Mouse (Mus musculus) hindbrain, embryonic 16.5 days (tissue): Measurements from ENCODE around the gene Smox. TPM values are rescaled to one million over a fixed set of nuclear protein-coding genes. Genes with fewer than 3 reads are reported as not detected.
"Not testable (repeated sequence)": the region's sequence is repeated elsewhere in the genome, so short reads cannot be mapped to it uniquely, and the experiment has no call there.

Experiments
- ATAC-seq: fragments of 200-750 bp; cut with Nextera tagmentation; 2 replicates; pipeline ENCODE4 v1.8.0; 2017; ENCODE audit warnings: moderate TSS enrichment, moderate library complexity
- H3K27ac ChIP-seq: fragments of 300-500 bp; sonication (generic); 2 replicates; pipeline ENCODE4 v1.5.1; 2014; ENCODE audit warnings: low read depth, mild to moderate bottlenecking, control low read depth, low read length, moderate library complexity
- H3K27me3 ChIP-seq: fragments of 300-500 bp; sonication (generic); replicated peaks from 2 replicates; pipeline ENCODE4 v1.6.1; 2014; ENCODE audit warnings: low read length; ENCODE audit not compliant: control insufficient read depth, insufficient read depth
- H3K36me3 ChIP-seq: fragments of 300-500 bp; sonication (generic); 2 replicates; pipeline ENCODE4 v1.6.1; 2014; ENCODE audit warnings: mild to moderate bottlenecking, low read length, moderate library complexity, mixed read lengths; ENCODE audit not compliant: control insufficient read depth, insufficient read depth
- H3K4me1 ChIP-seq: fragments of 300-500 bp; sonication (generic); 2 replicates; pipeline ENCODE4 v1.6.1; 2014; ENCODE audit warnings: low read depth, low read length; ENCODE audit not compliant: control insufficient read depth, insufficient read depth
- H3K4me2 ChIP-seq: fragments of 300-500 bp; sonication (generic); 2 replicates; pipeline ENCODE4 v1.6.1; 2014; ENCODE audit warnings: mild to moderate bottlenecking, low read length, control low read depth, moderate library complexity
- H3K4me3 ChIP-seq: fragments of 300-500 bp; sonication (generic); 2 replicates; pipeline ENCODE4 v1.5.1; 2014; ENCODE audit warnings: mild to moderate bottlenecking, low read length, control low read depth, moderate library complexity
- H3K9ac ChIP-seq: fragments of 300-500 bp; sonication (generic); 2 replicates; pipeline ENCODE4 v1.6.1; 2014; ENCODE audit warnings: low read depth, mild to moderate bottlenecking, control low read depth, low read length, moderate library complexity
- H3K9me3 ChIP-seq: fragments of 300-500 bp; sonication (generic); 2 replicates; pipeline ENCODE4 v1.6.1; 2014; ENCODE audit warnings: mild to moderate bottlenecking, low read length, moderate library complexity; ENCODE audit not compliant: control insufficient read depth
- WGBS: fragments of 180-500 bp; shearing (Covaris S2); extraction: QIAGEN DNeasy Blood & Tissue Kit; methylation state at CpG from one replicate; pipeline ENCODE4 v1.1.7; 2014; 5-methylcytosine and 5-hydroxymethylcytosine counted together
- polyA plus RNA-seq: library from polyadenylated mRNA; unstranded; fragments of >200 nt; fragmentation: Nextera tagmentation; extraction: Ambion mirVana; gene quantifications from 2 replicates; pipeline ENCODE4 v1.2.1, GENCODE M21; 2015

Gene Smox
- polyA plus RNA-seq, 1 experiment from 2014 or later: 70.9 TPM

- Histone ChIP-seq H3K27ac (no peak overlapping the region), H3K4me1 (no peaks in the 10 kb centered on the region), H3K4me2 (no peak overlapping the region), H3K4me3 (no peak overlapping the region), H3K9me3 (no peaks in the 10 kb centered on the region), H3K36me3 (no peaks in the 10 kb centered on the region), H3K27me3 (no peaks in the 10 kb centered on the region), H3K9ac (no peak overlapping the region)
- no peak for ATAC-seq
- 68% methylated on average over 9 of the region's 9 CpGs for WGBS
Observed at GRCm38 (mm10) chr2:131460946-131461682, 30.2 kb upstream of the Smox start.

GRCm38 (mm10) chr2:131462991-131463390, 28.3 kb upstream of the Smox start:
- Histone ChIP-seq H3K9ac (no peak overlapping the region), H3K4me3 (no peak overlapping the region), H3K4me1 (no peaks in the 10 kb centered on the region), H3K9me3 (no peaks in the 10 kb centered on the region), H3K4me2 (no peak overlapping the region), H3K27me3 (no peaks in the 10 kb centered on the region), H3K36me3 (no peaks in the 10 kb centered on the region), H3K27ac (no peak overlapping the region)
- 50% methylated on average over 4 of the region's 4 CpGs for WGBS
- no peak; the same call in 1 of the 2 replicates for ATAC-seq

GRCm38 (mm10) chr2:131464147-131464546, 27.1 kb upstream of the Smox start:
- Histone ChIP-seq H3K9ac (no peak overlapping the region), H3K36me3 (no peaks in the 10 kb centered on the region), H3K4me3 (no peak overlapping the region), H3K4me2 (no peak overlapping the region), H3K4me1 (no peaks in the 10 kb centered on the region), H3K27ac (no peak overlapping the region), H3K9me3 (no peaks in the 10 kb centered on the region), H3K27me3 (no peaks in the 10 kb centered on the region)
- no peak for ATAC-seq
- 94% methylated on average over 2 of the region's 2 CpGs for WGBS

- no peaks in the 10 kb centered on the region for H3K36me3 ChIP-seq
- no peaks in the 10 kb centered on the region for H3K27me3 ChIP-seq
- H3K9me3 ChIP-seq: no peaks in the 10 kb centered on the region
- no peak overlapping the region for H3K27ac ChIP-seq
- H3K4me2 ChIP-seq: no peak overlapping the region
- H3K4me1 ChIP-seq: no peaks in the 10 kb centered on the region
- no peak overlapping the region for H3K9ac ChIP-seq
- no peak overlapping the region for H3K4me3 ChIP-seq
- WGBS: 78% methylated on average over 2 of the region's 2 CpGs
- no peak for ATAC-seq
Observed at GRCm38 (mm10) chr2:131466732-131467131, 24.6 kb upstream of the Smox start.

GRCm38 (mm10) chr2:131469916-131470315, 21.4 kb upstream of the Smox start:
- Histone ChIP-seq H3K4me2 (no peak overlapping the region), H3K4me3 (no peak overlapping the region), H3K27ac (no peak overlapping the region), H3K9me3 (no peaks in the 10 kb centered on the region), H3K27me3 (no peaks in the 10 kb centered on the region), H3K36me3 (no peaks in the 10 kb centered on the region), H3K4me1 (no peaks in the 10 kb centered on the region), H3K9ac (no peak overlapping the region)
- 43% methylated on average over 1 of the region's 1 CpGs for WGBS
- ATAC-seq: no peak

GRCm38 (mm10) chr2:131473749-131474148, 17.5 kb upstream of the Smox start:
- no peak overlapping the region for H3K4me2 ChIP-seq
- H3K27ac ChIP-seq: no peak overlapping the region
- H3K27me3 ChIP-seq: no peaks in the 10 kb centered on the region
- WGBS: 90% methylated on average over 6 of the region's 6 CpGs
- no peak overlapping the region for H3K4me3 ChIP-seq
- H3K9ac ChIP-seq: no peak overlapping the region
- no peaks in the 10 kb centered on the region for H3K36me3 ChIP-seq
- H3K4me1 ChIP-seq: no peaks in the 10 kb centered on the region
- no peaks in the 10 kb centered on the region for H3K9me3 ChIP-seq
- no peak for ATAC-seq

GRCm38 (mm10) chr2:131477105-131477504, 14.2 kb upstream of the Smox start:
- H3K9me3 ChIP-seq, ATAC-seq, H3K4me2 ChIP-seq, H3K4me3 ChIP-seq, H3K27me3 ChIP-seq, H3K9ac ChIP-seq, H3K36me3 ChIP-seq, H3K4me1 ChIP-seq, H3K27ac ChIP-seq: not testable (repeated sequence)
- WGBS: 92% methylated on average over 5 of the region's 5 CpGs

GRCm38 (mm10) chr2:131477917-131478316, 13.4 kb upstream of the Smox start:
- no peaks in the 10 kb centered on the region for H3K36me3 ChIP-seq
- H3K9ac ChIP-seq: no peak overlapping the region
- H3K27me3 ChIP-seq: no peaks in the 10 kb centered on the region
- no peak overlapping the region for H3K27ac ChIP-seq
- 87% methylated on average over 6 of the region's 6 CpGs for WGBS
- no peak for ATAC-seq
- H3K4me1 ChIP-seq: no peaks in the 10 kb centered on the region
- no peaks in the 10 kb centered on the region for H3K9me3 ChIP-seq
- no peak overlapping the region for H3K4me3 ChIP-seq
- no peak overlapping the region for H3K4me2 ChIP-seq

GRCm38 (mm10) chr2:131478349-131478748, 12.9 kb upstream of the Smox start:
- Histone ChIP-seq H3K4me1 (no peaks in the 10 kb centered on the region), H3K9ac (no peak overlapping the region), H3K36me3 (no peaks in the 10 kb centered on the region), H3K4me2 (no peak overlapping the region), H3K27ac (no peak overlapping the region), H3K4me3 (no peak overlapping the region), H3K27me3 (no peaks in the 10 kb centered on the region), H3K9me3 (no peaks in the 10 kb centered on the region)
- WGBS: 80% methylated on average over 8 of the region's 8 CpGs
- ATAC-seq: no peak
